Mouse (Mus musculus): Measurements from ENCODE around the gene Nup88.
A peak's percentile ranks its signal among the peaks of the same experiment; 100 is the strongest.

Nup88 gene

DNA sequence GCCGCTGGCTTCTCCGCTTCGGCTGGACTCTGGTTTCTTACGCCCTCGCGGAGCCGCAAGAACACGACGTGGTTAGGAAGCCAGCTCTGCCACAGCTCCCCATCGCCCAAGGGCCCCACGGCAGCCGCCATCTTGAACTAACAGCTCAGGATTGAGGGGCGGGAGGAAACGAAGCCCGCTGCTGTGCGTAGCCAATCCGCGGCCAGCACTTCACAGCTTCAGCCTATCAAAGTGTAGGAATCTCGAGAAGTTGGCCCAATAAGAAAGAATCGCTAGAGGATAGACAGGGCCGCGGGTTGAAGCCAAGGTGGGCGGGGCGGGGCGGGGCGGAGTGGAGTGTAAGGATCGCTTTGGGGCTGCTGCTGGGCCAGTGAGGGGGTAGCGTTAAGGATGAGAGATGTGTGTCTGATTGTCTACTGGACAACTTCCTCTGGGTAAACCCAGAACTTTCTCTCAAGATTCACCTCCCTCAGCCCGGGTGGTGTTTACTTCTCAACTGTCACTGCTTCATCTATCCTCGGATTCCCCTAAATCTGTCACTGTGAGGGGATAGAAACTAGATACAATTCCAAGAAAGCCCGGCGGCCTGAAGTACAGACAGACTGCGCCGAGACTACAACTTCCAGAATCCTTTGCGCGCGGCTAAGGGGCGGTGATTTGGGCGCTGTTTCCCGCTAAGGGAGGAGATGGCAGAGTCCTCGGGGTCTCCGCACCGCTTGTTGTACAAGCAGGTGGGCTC is at the start of gene Nup88, which contains the start of gene Rpain:
Gene Nup88 (minus strand): TSS at position 153 of the 739 bp plus-strand sequence.
Gene Rpain (plus strand): TSS at position 393 of the 739 bp plus-strand sequence.
- DNase-seq (ENCODE audit: low read depth), result peak; percentile 98

DNA sequence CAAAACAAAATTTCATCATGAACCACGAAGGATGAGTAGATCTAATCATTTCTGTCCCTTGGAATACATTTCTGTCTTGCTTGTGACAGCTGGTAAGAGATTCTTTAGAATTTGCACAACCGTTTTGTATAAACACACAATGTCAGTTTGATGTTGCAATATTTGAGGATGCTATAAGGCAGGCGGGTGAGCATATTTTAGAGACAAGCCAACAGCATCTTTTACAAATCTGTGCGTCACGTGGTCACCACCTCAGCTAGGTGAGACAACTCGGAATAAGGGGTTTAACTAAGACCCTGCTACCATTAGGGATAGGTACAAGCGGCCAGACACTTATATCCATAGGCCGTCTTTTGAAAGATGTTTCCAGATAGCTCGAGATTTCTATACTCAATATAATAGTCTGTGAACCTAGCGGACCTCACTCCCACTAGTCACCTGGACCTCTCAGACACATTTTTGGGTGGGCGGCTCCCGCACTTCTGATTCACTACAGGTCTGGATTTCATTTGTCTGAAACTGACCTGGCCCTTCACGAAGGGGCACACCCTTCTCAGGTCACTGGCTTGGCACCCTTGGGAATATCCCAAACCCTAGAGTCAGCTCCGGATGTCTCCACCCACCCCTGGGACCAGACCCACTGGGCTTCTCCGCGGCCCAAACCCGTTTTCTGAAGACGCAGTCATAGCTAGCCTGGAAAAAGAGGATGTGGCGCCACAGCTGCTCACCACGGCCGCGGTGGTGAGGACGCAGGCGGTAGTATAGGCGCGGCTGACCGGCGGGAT is 48.8 kb upstream of the Nup88 start:
- DNase-seq (ENCODE audit: low read depth), result peak; percentile 47

DNA sequence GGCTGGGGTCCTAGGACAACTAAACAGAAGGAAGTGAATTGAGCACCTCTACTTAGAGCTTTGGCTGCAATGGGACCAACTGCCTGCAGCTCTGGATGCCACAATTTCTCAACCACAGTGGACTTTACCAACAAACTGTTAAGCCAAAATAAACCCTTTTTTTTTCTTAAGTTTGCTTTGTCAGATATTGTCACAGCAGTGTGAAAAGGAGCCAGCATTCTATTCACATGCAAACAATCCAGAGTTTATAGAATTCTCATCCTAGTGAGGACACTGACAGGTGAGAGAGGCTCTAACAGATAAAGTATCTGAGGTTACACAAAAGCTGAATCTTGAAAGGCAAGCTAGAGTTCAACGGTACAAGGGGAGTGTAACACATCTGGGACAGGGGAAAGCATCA is 47.3 kb upstream of the Nup88 start:
- DNase-seq (ENCODE audit: low read depth), result no peak

- DNase-seq (ENCODE audit: low read depth), result no peak
Measured at GRCm38 (mm10) chr11:71012743-71013142, 43.0 kb upstream of the Nup88 start.

GRCm38 (mm10) chr11:71008321-71008720 is 38.5 kb upstream of the Nup88 start:
- DNase-seq (ENCODE audit: low read depth), result peak; percentile 40

DNA sequence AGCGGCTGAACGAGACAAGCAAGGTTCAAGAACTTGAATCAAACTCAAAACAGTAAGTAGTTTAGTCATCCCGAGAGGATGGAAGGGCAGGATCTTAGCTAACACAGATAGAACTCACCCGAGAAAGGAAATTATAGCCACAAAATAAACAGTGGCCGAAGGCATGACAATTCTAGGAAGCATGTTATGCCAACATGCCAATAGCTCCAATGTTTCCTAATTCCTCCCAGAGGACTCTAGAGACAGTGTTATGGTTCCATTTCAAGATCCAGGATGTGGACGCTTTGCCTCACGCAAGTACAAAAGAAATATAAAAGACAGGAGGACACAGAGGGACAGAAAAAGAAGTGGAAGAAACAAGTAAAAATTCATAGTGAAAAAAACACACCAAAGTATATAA is 38.1 kb upstream of the Nup88 start:
- no peak for DNase-seq (ENCODE audit: low read depth)

DNA sequence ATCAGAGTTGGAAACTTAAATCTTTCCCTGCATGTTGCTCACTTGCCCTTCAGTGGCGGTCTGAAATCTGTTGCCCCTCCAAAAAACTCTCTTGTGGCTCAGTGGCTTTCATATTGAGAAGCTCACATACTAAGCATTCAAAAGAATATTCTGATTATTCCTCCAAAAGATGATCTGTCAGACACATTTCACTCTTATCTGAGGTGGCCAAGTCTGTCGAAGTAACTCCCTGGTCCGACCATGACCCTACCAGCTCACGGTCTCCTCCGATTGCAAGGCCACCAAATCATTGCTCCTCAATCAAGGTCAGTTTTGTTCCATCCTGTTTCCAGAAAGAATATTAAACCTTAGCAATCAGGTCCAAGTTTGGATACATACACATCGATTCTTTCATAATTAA is 37.3 kb upstream of the Nup88 start:
- DNase-seq (ENCODE audit: low read depth), result no peak

DNA sequence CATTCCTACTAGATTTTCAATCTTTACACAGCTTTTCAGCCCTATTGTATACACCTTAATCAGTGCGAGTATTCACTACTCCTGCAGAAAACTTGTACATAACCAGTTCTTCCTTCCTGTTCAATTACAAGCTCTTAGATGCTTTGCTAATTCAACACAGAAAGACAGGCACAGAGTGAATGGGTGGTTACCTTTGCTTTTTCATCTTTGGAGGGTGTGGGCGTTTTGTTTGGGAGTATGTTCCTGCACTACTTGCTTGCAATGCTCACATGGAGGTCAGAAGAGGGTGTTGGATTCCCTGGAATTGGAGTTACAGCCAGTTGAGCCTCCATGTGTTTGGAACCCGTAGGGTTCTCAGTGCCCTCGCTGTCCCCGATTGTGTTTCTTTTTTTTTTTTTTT is 35.3 kb upstream of the Nup88 start:
- DNase-seq (ENCODE audit: low read depth), result peak; percentile 30

GRCm38 (mm10) chr11:71004316-71004773 is 34.6 kb upstream of the Nup88 start, which contains the start of gene Dhx33:
Gene Dhx33 (minus strand): TSS chr11:71004437.
- DNase-seq (ENCODE audit: low read depth), result peak; percentile 99

DNA sequence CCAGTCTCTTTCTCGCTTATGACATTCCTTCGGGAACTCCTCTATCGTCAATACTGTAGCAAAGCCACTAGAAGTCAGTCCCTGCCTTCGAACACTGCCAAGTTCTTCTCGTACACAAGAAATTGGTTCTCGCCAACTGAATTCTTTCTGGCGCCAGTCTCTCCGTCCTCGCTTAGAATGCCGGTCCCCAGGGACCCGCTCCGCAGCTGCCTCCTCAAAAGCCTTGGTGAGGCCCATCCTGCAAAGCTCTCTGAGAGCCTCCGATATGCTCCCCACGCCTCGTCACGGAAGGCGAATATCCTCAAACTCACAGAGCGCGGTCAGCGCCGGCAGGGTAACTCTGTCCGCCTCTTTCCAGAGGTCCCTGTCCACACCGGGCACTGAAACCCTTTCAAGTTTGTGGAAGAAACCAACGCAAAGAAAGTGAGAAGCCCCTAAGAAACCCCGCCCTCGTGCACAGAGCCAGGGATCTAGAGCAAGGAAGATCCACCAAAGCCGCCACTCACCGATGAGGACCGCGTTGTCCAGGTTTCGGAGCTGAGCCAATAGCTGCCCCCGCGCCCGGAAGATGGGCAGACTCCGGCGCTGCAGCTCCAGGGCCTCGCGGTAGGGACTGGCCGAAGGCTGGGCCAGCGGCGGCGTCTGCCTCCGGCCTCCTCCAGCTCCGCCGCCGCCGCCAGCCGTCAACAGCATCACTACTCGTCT is 34.0 kb upstream of the Nup88 start:
- DNase-seq (ENCODE audit: low read depth), result peak; percentile 81

DNA sequence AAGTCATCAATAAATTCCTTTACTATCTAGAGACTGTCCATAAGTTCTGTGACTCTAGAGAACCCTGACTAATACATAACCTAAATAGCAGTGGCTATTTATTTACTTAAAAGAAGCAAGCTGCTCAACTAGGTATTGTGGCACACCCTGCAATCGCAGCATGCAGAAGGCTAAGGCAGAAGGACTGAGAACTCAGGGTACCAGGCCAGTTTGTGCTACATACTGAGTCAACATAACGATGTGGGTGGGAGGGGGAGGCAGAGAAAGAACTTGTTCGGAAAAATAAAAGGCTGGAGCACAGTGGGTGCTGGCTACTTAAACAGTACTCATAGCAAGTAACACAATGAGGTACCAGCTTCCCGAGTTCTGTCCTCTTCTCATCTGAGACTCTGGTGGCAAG is 31.4 kb upstream of the Nup88 start:
- DNase-seq (ENCODE audit: low read depth), result no peak

DNA sequence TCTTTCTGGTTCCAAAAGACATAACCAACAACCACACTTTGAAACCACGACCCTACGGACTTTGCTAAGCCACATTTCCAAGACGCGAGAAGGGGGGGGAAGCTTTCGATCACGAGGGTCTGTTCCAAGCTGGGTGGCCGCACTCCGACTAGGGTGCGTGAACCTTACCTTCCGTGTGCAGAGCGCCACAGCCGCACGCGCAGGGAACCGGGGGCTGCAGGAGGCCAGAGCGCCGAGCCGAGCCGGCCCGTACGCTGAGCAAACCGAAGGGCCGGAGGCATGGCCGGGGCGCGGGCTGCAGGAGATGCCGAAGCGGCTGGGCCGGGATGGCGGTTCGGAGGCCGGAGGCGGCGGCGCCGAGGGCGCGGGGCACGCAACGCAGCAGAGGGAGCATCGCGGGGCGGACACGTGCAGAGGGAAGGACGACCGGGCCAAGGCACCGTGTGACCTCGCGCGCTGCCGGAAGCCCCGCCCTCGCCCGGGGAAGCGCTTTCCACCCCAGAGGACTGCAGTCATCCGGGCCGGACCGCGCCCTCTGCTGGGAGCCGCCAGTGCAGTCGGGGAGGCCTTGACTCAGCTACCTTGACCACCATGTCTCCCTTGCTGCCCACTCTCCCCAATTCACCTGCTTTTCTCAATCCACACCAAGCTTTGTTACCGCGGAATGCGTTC is 12.9 kb upstream of the Nup88 start, which contains the start of gene C1qbp:
Gene C1qbp (minus strand): TSS at position 470 of the 672 bp plus-strand sequence.
- DNase-seq (ENCODE audit: low read depth), result peak; percentile 90

- peak; percentile 42 for DNase-seq (ENCODE audit: low read depth)
Measured at GRCm38 (mm10) chr11:70982030-70982429, 12.3 kb upstream of the Nup88 start.

- no peak for DNase-seq (ENCODE audit: low read depth)
Measured at GRCm38 (mm10) chr11:70980751-70981510, 11.2 kb upstream of the Nup88 start.

DNA sequence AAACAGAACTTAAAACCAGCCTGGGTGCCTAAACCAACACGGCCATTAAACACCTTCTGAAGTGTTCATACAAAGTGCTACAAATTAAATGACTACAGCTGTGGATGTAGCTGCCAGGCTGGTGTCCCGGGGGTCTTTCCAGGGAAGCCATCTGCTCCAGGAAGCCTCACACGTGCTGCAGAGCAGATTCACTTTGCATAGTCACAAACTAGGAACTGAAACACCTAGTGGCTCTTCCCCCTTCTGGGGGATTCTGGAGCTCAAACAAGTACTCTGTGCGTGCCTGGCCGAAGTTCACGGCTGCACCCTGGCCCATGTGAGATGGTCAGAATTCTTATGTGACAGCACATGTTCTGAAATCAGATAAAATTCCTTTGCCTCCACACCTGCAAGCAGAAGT is 10.5 kb upstream of the Nup88 start:
- no peak for DNase-seq (ENCODE audit: low read depth)

DNA sequence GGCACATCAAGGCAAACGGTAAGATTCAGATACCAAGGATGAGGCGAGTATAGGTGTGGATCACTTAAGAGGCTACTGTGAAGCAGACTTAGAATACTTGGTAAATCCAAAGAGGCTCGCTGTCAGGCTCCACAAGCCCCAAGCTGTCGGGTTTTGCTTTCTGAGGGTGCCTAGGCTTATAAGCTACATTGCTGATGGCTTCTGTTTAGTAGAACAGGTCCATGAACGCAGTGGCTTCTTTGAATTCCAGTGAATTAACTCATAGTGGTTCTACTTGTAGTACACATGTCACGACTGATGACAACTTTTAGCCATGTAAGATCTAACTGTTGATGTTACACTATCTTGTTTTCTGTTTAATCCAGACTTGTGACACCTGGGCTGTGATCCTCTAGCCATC is 7.5 kb upstream of the Nup88 start:
- no peak for DNase-seq (ENCODE audit: low read depth)

- DNase-seq (ENCODE audit: low read depth), result no peak
Measured at GRCm38 (mm10) chr11:70975193-70975592, 5.4 kb upstream of the Nup88 start.

- DNase-seq (ENCODE audit: low read depth), result peak; percentile 64
Measured at GRCm38 (mm10) chr11:70973947-70974346, 4.2 kb upstream of the Nup88 start.

- no peak for DNase-seq (ENCODE audit: low read depth)
Measured at GRCm38 (mm10) chr11:70972586-70972985, 2.8 kb upstream of the Nup88 start.

- DNase-seq (ENCODE audit: low read depth), result peak; percentile 80
Measured at GRCm38 (mm10) chr11:70970560-70971540, 1.1 kb upstream of the Nup88 start.

All from 416B (cell line).